ENCODE assay signal across 8 mouse cellular contexts in the genomic region with DNA sequence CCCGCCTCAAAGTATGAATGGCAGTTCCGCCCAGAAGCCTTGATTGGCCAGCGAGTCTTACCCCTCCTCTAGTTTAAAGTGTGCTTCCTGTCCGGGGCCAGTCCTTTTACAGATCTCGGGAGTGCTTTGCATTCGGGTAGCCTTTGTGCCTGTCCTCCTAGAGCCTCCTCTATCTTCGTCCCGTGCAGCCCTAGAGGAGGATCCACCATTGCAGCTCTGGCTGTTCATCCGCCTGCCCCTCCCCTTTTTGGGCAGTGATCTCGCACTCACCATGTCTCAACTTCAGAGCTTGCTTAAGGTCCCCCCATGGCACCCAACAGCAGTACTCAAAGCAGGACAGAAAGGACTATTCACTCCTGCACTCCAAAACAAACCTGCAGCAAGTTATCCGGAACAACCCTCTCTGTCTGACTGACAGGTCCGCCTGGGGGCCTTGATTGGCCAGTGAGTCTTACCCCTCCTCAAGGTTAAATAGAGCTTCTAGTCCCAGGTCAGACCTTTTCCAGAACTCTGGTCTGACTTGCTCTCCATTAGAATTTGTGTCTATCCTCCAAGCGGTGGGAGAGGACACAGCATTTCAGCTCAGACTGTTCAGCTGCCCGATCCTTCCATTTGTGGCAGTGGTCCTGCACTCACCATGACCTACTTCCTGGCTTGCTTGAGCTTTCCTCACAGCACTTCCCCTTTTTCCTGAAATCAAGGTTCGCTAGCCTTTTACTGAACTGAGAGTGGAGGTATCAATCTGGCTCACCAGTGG. TPM values are rescaled to one million over a fixed set of nuclear protein-coding genes. Genes with fewer than 3 reads are reported as not detected.
DNase-seq lines count a peak whose midpoint lies in the region; ATAC-seq and TF ChIP-seq lines count a peak whose summit lies in the region.

No protein-coding gene starts in this region.

- peak overlapping the region; percentile 61 for H3K9ac ChIP-seq in hindbrain, embryonic 16.5 days (ENCODE audit: low read depth, low read length)

- no peaks in the 10 kb centered on the region for H3K27me3 ChIP-seq in hindbrain, embryonic 16.5 days (replicated peaks; ENCODE audit: control insufficient read depth, insufficient read depth, low read length)

- no peaks in the 10 kb centered on the region for H3K9me3 ChIP-seq in hindbrain, embryonic 16.5 days (ENCODE audit: control insufficient read depth, low read length)

- 5% methylated on average over 15 of the region's 15 CpGs for WGBS in hindbrain, embryonic 16.5 days

- H3K36me3 ChIP-seq in hindbrain, embryonic 16.5 days (ENCODE audit: control insufficient read depth, insufficient read depth, low read length): no peaks in the 10 kb centered on the region

- H3K4me2 ChIP-seq in hindbrain, embryonic 16.5 days (ENCODE audit: low read length): peak overlapping the region; percentile 74

- DNase-seq in ZHBTc4 (ENCODE audit: low read depth, low spot score): peak; percentile 89
- DNase-seq in gastrocnemius, adult 2 months: peak; percentile 79
- DNase-seq in left cerebral cortex, adult 11 months (ENCODE audit: low spot score): peak; percentile 49
- peak; percentile 82 to 87 for DNase-seq in lung, postnatal 4 days
- peak; percentile 69 for DNase-seq in right cerebral cortex, adult 18-20 months
- DNase-seq in urinary bladder, adult 2 months (ENCODE audit: low spot score): peak; percentile 37

- peak; percentile 94 for ATAC-seq in common myeloid progenitor, adult 5-6 weeks (replicated peaks; ENCODE audit: low read depth, poor library complexity, severe bottlenecking)
- peak; percentile 98 for ATAC-seq in hindbrain, embryonic 16.5 days

- intact Hi-C loops in gastrocnemius, adult 2 months (cut with DNase I): no loop called here

- H3K4me3 ChIP-seq in gastrocnemius, adult 2 months: peak overlapping the region; percentile 67
- H3K4me3 ChIP-seq in hindbrain, embryonic 16.5 days (ENCODE audit: low read length): peak overlapping the region; percentile 48

- H3K27ac ChIP-seq in gastrocnemius, adult 2 months: peak overlapping the region; percentile 86
- H3K27ac ChIP-seq in hindbrain, embryonic 16.5 days (ENCODE audit: low read depth, low read length): peak overlapping the region; percentile 72; the same call in 1 of the 2 replicates

- TF ChIP-seq CTCF in gastrocnemius, adult 2 months (IDR thresholded peaks at IDR 0.05): no peak

- no peaks in the 10 kb centered on the region for H3K4me1 ChIP-seq in hindbrain, embryonic 16.5 days (ENCODE audit: control insufficient read depth, insufficient read depth, low read depth, low read length)

RNA-seq across cellular contexts. Expression of gene Zfp825, which starts 28.9 kb away (rescaled TPM):
- 8.6 and 19.7 TPM in 2 replicates for total RNA-seq in common myeloid progenitor, adult 5-6 weeks (2017)
- total RNA-seq in gastrocnemius, adult 2 months (2021): 1 to 10 TPM; 6.7 to 7.5 TPM
- polyA plus RNA-seq in hindbrain, embryonic 16.5 days (2015; fragmentation: Nextera tagmentation; extraction: Ambion mirVana): 15.4 and 16.2 TPM in 2 replicates
- polyA plus RNA-seq in urinary bladder, adult 2 months (2012; rRNA removed): 10.4 and 11.8 TPM in 2 replicates

Comparison
In these comparisons a context has a peak if more than half of its experiments do, and no peak if none do; other contexts are left out.
1. Peak in every context shown above with its lines: DNase-seq, ATAC-seq, H3K4me3 ChIP-seq and H3K27ac ChIP-seq.
2. DNase-seq: peak in every context shown above with its lines; median percentile 89 in ZHBTc4; 84 in lung, postnatal 4 days; 79 in gastrocnemius, adult 2 months; 69 in right cerebral cortex, adult 18-20 months; 49 in left cerebral cortex, adult 11 months; 37 in urinary bladder, adult 2 months.